Mouse (Mus musculus) lung, embryonic 16.5 days (tissue): ENCODE measurements around the gene Hdac7. TPM values are rescaled to one million over a fixed set of nuclear protein-coding genes. Genes with fewer than 3 reads are reported as not detected.
A peak's percentile ranks its signal among the peaks of the same experiment; 100 is the strongest.

Source experiments
- ATAC-seq: fragments of 200-750 bp; cut with Nextera tagmentation; 2 replicates; pipeline ENCODE4 v1.8.0; 2017; ENCODE audit warnings: low read depth, mild to moderate bottlenecking, moderate library complexity
- H3K27ac ChIP-seq: fragments of 300-500 bp; sonication (generic); 2 replicates; pipeline ENCODE4 v1.5.1; 2014; ENCODE audit warnings: mild to moderate bottlenecking, control low read depth, low read length
- H3K27me3 ChIP-seq: fragments of 300-500 bp; sonication (generic); 2 replicates; pipeline ENCODE4 v1.6.1; 2014; ENCODE audit warnings: low read depth, low read length, mixed read lengths; ENCODE audit not compliant: control insufficient read depth, insufficient read depth
- H3K36me3 ChIP-seq: fragments of 300-500 bp; sonication (generic); 2 replicates; pipeline ENCODE4 v1.6.1; 2014; ENCODE audit warnings: low read length; ENCODE audit not compliant: control insufficient read depth, insufficient read depth
- H3K4me1 ChIP-seq: fragments of 300-500 bp; sonication (generic); replicated peaks from 2 replicates; pipeline ENCODE4 v1.6.1; 2014; ENCODE audit warnings: low read length, mixed read lengths; ENCODE audit not compliant: control insufficient read depth, insufficient read depth
- H3K4me2 ChIP-seq: fragments of 300-500 bp; sonication (generic); 2 replicates; pipeline ENCODE4 v1.6.1; 2014; ENCODE audit warnings: low read depth, low read length, control low read depth
- H3K4me3 ChIP-seq: fragments of 300-500 bp; sonication (generic); 2 replicates; pipeline ENCODE4 v1.5.1; 2014; ENCODE audit warnings: mild to moderate bottlenecking, low read length, control low read depth
- H3K9ac ChIP-seq: fragments of 300-500 bp; sonication (generic); 2 replicates; pipeline ENCODE4 v1.6.1; 2014; ENCODE audit warnings: low read length, control low read depth
- H3K9me3 ChIP-seq: fragments of 300-500 bp; sonication (generic); 2 replicates; pipeline ENCODE4 v1.6.1; 2016; ENCODE audit warnings: low read length; ENCODE audit not compliant: control insufficient read depth
- WGBS: fragments of 180-500 bp; shearing (Covaris S2); extraction: QIAGEN DNeasy Blood & Tissue Kit; methylation state at CpG from one replicate; pipeline ENCODE4 v1.1.7; 2014; 5-methylcytosine and 5-hydroxymethylcytosine counted together
- polyA plus RNA-seq: library from polyadenylated mRNA; unstranded; fragments of >200 nt; fragmentation: Nextera tagmentation; extraction: Ambion mirVana; gene quantifications from 2 replicates; pipeline ENCODE4 v1.2.1, GENCODE M21; 2015

The Hdac7 gene
- polyA plus RNA-seq, 1 experiment from 2014 or later = 44.2 TPM

GRCm38 (mm10) chr15:97752491-97752890 lies 91.8 kb downstream of the Hdac7 start:
- ATAC-seq = no peak
- H3K9ac ChIP-seq = no peak overlapping the region
- H3K4me3 ChIP-seq = no peak overlapping the region
- no peaks in the 10 kb centered on the region for H3K36me3 ChIP-seq
- H3K4me1 ChIP-seq = peaks cover 14% of the 10 kb centered on the region
- H3K9me3 ChIP-seq = no peaks in the 10 kb centered on the region
- no peaks in the 10 kb centered on the region for H3K27me3 ChIP-seq
- 83% methylated on average over 5 of the region's 5 CpGs for WGBS
- H3K27ac ChIP-seq = no peak overlapping the region
- H3K4me2 ChIP-seq = no peak overlapping the region

- H3K9me3 ChIP-seq = no peaks in the 10 kb centered on the region
- H3K4me1 ChIP-seq = peaks cover 14% of the 10 kb centered on the region
- 60% methylated on average over 2 of the region's 2 CpGs for WGBS
- no peak overlapping the region for H3K4me3 ChIP-seq
- H3K27ac ChIP-seq = no peak overlapping the region; the same call in 1 of the 2 replicates
- no peaks in the 10 kb centered on the region for H3K27me3 ChIP-seq
- H3K9ac ChIP-seq = no peak overlapping the region
- no peak for ATAC-seq
- H3K4me2 ChIP-seq = no peak overlapping the region
- H3K36me3 ChIP-seq = peaks cover 1% of the 10 kb centered on the region; the same call in 1 of the 2 replicates
Measured at GRCm38 (mm10) chr15:97751676-97752075, 92.6 kb downstream of the Hdac7 start.

- Histone ChIP-seq H3K36me3 (peaks cover 3% of the 10 kb centered on the region; the same call in 1 of the 2 replicates), H3K4me3 (no peak overlapping the region), H3K9me3 (no peaks in the 10 kb centered on the region), H3K27me3 (no peaks in the 10 kb centered on the region), H3K4me2 (peak overlapping the region; percentile 29), H3K9ac (peak overlapping the region; percentile 8), H3K4me1 (peaks cover 14% of the 10 kb centered on the region), H3K27ac (peak overlapping the region; percentile 33)
- peak; percentile 96 for ATAC-seq
- WGBS = 5% methylated on average over 12 of the region's 12 CpGs
Measured at GRCm38 (mm10) chr15:97750697-97751096, 93.6 kb downstream of the Hdac7 start.

- H3K9ac ChIP-seq = peak overlapping the region; percentile 8; the same call in 1 of the 2 replicates
- peak overlapping the region; percentile 33 for H3K27ac ChIP-seq
- H3K4me3 ChIP-seq = no peak overlapping the region
- peaks cover 3% of the 10 kb centered on the region; the same call in 1 of the 2 replicates for H3K36me3 ChIP-seq
- H3K27me3 ChIP-seq = no peaks in the 10 kb centered on the region
- H3K4me1 ChIP-seq = peaks cover 14% of the 10 kb centered on the region
- 77% methylated on average over 13 of the region's 13 CpGs for WGBS
- no peak for ATAC-seq
- H3K9me3 ChIP-seq = no peaks in the 10 kb centered on the region
- no peak overlapping the region for H3K4me2 ChIP-seq
Measured at GRCm38 (mm10) chr15:97749841-97750240, 94.5 kb downstream of the Hdac7 start.

- no peaks in the 10 kb centered on the region for H3K27me3 ChIP-seq
- peaks cover 3% of the 10 kb centered on the region; the same call in 1 of the 2 replicates for H3K36me3 ChIP-seq
- WGBS = 89% methylated on average over 9 of the region's 9 CpGs
- peaks cover 14% of the 10 kb centered on the region for H3K4me1 ChIP-seq
- no peak for ATAC-seq
- H3K9me3 ChIP-seq = no peaks in the 10 kb centered on the region
- H3K9ac ChIP-seq = no peak overlapping the region; the same call in 1 of the 2 replicates
- no peak overlapping the region for H3K4me2 ChIP-seq
- H3K27ac ChIP-seq = no peak overlapping the region
- no peak overlapping the region for H3K4me3 ChIP-seq
Measured at GRCm38 (mm10) chr15:97749397-97749796, 94.9 kb downstream of the Hdac7 start.

GRCm38 (mm10) chr15:97748964-97749363 lies 95.3 kb downstream of the Hdac7 start:
- Histone ChIP-seq H3K4me2 (no peak overlapping the region), H3K9me3 (no peaks in the 10 kb centered on the region), H3K4me1 (peaks cover 14% of the 10 kb centered on the region), H3K27ac (no peak overlapping the region), H3K36me3 (peaks cover 3% of the 10 kb centered on the region; the same call in 1 of the 2 replicates), H3K4me3 (no peak overlapping the region), H3K27me3 (no peaks in the 10 kb centered on the region), H3K9ac (no peak overlapping the region)
- ATAC-seq = no peak
- WGBS = 91% methylated on average over 4 of the region's 4 CpGs

DNA sequence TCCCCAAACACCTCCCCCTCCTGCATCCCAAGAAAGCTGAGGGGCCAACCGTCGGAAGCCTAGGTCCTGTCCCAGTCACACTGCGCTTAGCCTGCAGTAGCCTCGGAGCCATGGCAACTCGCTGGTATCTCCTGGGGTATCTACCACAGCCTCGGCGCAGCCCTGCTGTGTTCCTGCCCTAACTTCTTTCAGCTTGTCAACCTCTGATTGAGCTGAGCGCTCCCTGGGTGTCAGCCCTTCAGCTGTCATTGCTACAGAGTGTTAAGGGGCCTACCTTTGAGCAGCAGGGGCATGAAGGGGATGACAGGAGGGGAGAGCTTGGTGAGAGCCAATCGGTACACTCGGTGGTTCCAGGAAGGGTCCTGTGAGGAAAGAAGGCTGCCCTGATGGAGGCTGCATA lies 96.0 kb downstream of the Hdac7 start:
- Histone ChIP-seq H3K9ac (no peak overlapping the region), H3K36me3 (peaks cover 3% of the 10 kb centered on the region; the same call in 1 of the 2 replicates), H3K4me2 (no peak overlapping the region), H3K4me3 (no peak overlapping the region), H3K9me3 (no peaks in the 10 kb centered on the region), H3K4me1 (peaks cover 14% of the 10 kb centered on the region), H3K27me3 (no peaks in the 10 kb centered on the region), H3K27ac (no peak overlapping the region)
- no peak for ATAC-seq
- WGBS = 58% methylated on average over 10 of the region's 10 CpGs

- Histone ChIP-seq H3K27ac (no peak overlapping the region), H3K4me2 (no peak overlapping the region), H3K4me3 (no peak overlapping the region), H3K27me3 (no peaks in the 10 kb centered on the region), H3K9me3 (no peaks in the 10 kb centered on the region), H3K9ac (no peak overlapping the region), H3K4me1 (peaks cover 14% of the 10 kb centered on the region), H3K36me3 (peaks cover 3% of the 10 kb centered on the region; the same call in 1 of the 2 replicates)
- WGBS = 82% methylated on average over 4 of the region's 4 CpGs
- ATAC-seq = no peak
Measured at GRCm38 (mm10) chr15:97747486-97747885, 96.8 kb downstream of the Hdac7 start.

- Histone ChIP-seq H3K4me2 (no peak overlapping the region), H3K27ac (no peak overlapping the region), H3K9me3 (no peaks in the 10 kb centered on the region), H3K36me3 (peaks cover 3% of the 10 kb centered on the region; the same call in 1 of the 2 replicates), H3K4me3 (no peak overlapping the region), H3K27me3 (no peaks in the 10 kb centered on the region), H3K9ac (no peak overlapping the region), H3K4me1 (peaks cover 14% of the 10 kb centered on the region)
- 87% methylated on average over 24 of the region's 24 CpGs for WGBS
- no peak for ATAC-seq
Measured at GRCm38 (mm10) chr15:97746748-97747147, 97.6 kb downstream of the Hdac7 start.

GRCm38 (mm10) chr15:97746278-97746677 lies 98.0 kb downstream of the Hdac7 start:
- Histone ChIP-seq H3K4me1 (peaks cover 14% of the 10 kb centered on the region), H3K36me3 (peaks cover 3% of the 10 kb centered on the region; the same call in 1 of the 2 replicates), H3K9ac (no peak overlapping the region), H3K9me3 (no peaks in the 10 kb centered on the region), H3K27ac (no peak overlapping the region), H3K27me3 (no peaks in the 10 kb centered on the region), H3K4me2 (no peak overlapping the region), H3K4me3 (no peak overlapping the region)
- 84% methylated on average over 10 of the region's 10 CpGs for WGBS
- no peak for ATAC-seq
